Mouse (Mus musculus) G1E-ER4 (cell line): ENCODE results near the gene Rtn1. TPM values are rescaled to one million over a fixed set of nuclear protein-coding genes. Genes with fewer than 3 reads are reported as not detected.

Experiments used
- GATA1 ChIP-seq: IDR thresholded peaks from one replicate; pipeline ENCODE4 v1.8.0; 2012; ENCODE audit warnings: low read length, inconsistent platforms
- polyA plus RNA-seq: library from polyadenylated mRNA; stranded (reverse); fragments of >175 nt; gene quantifications from 2 replicates; pipeline ENCODE4 v1.2.3, GENCODE M21; 2012

Rtn1 gene
- polyA plus RNA-seq, 1 experiment = not detected

- no peak for TF ChIP-seq GATA1
Observed at GRCm38 (mm10) chr12:72357667-72358420, 51.0 kb downstream of the Rtn1 start.

- TF ChIP-seq GATA1 = no peak
Observed at GRCm38 (mm10) chr12:72354241-72354640, 54.6 kb downstream of the Rtn1 start.

GRCm38 (mm10) chr12:72353506-72353905 is 55.3 kb downstream of the Rtn1 start:
- no peak for TF ChIP-seq GATA1

GRCm38 (mm10) chr12:72348508-72348907 is 60.3 kb downstream of the Rtn1 start:
- no peak for TF ChIP-seq GATA1

- TF ChIP-seq GATA1 = no peak
Observed at GRCm38 (mm10) chr12:72347184-72347583, 61.7 kb downstream of the Rtn1 start.

GRCm38 (mm10) chr12:72343639-72344038 is 65.2 kb downstream of the Rtn1 start:
- TF ChIP-seq GATA1 = no peak

GRCm38 (mm10) chr12:72336009-72336408 is 72.8 kb downstream of the Rtn1 start:
- TF ChIP-seq GATA1 = no peak

- TF ChIP-seq GATA1 = no peak
Observed at GRCm38 (mm10) chr12:72332488-72333013, 76.3 kb downstream of the Rtn1 start.

- TF ChIP-seq GATA1 = no peak
Observed at GRCm38 (mm10) chr12:72331912-72332487, 76.9 kb downstream of the Rtn1 start.

GRCm38 (mm10) chr12:72326087-72326486 is 82.8 kb downstream of the Rtn1 start:
- TF ChIP-seq GATA1 = no peak

GRCm38 (mm10) chr12:72325025-72325424 is 83.8 kb downstream of the Rtn1 start:
- no peak for TF ChIP-seq GATA1

- TF ChIP-seq GATA1 = no peak
Observed at GRCm38 (mm10) chr12:72324210-72324871, 84.5 kb downstream of the Rtn1 start.

- no peak for TF ChIP-seq GATA1
Observed at GRCm38 (mm10) chr12:72323778-72324177, 85.1 kb downstream of the Rtn1 start.

- TF ChIP-seq GATA1 = no peak
Observed at GRCm38 (mm10) chr12:72315732-72316465, 93.0 kb downstream of the Rtn1 start.

GRCm38 (mm10) chr12:72310818-72311217 is 98.0 kb downstream of the Rtn1 start:
- no peak for TF ChIP-seq GATA1

GRCm38 (mm10) chr12:72308506-72308905 is 100.3 kb downstream of the Rtn1 start:
- TF ChIP-seq GATA1 = no peak
